Mouse (Mus musculus) lung, postnatal 0 days (tissue): Measurements from ENCODE around the gene Ywhah.

Experiments used
- CTCF ChIP-seq: IDR thresholded peaks from 2 replicates; pipeline ENCODE4 v1.5.1; 2016; ENCODE audit warnings: antibody characterized with exemption, mild to moderate bottlenecking
- EP300 ChIP-seq: IDR thresholded peaks from 2 replicates; pipeline ENCODE4 v1.6.1; 2016; ENCODE audit warnings: antibody characterized with exemption, mild to moderate bottlenecking, control low read depth

DNA sequence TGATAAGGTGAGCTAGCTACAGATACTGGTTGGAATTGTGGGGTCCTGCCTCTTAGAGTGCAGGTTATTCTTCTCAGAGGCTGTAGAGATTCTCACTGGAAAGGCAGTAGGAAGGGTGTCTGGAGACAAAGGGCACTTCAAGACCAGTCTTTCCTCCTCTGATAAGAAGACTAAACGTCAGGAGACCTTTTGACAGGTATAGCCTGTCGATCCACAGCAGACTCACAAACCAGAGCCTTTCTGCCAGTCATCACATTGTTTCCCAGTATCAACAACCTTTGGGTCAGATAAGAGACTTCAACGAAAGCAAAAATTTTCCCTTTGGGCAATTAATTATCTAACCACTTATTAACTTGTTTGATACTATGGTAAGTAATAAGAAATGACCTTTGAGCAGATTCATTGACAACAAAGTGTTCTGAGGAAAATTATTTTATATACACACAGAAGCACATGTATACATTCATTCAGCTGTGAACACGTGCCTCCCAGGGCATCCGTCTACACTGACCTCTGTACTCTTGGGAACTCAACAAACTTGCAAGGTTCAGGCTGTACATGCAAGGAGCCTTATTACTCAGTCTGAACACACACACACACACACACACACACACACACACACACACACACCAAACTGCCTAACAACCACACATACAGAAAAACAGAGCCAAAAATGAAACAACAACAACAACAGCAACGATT lies 58.0 kb downstream of the Ywhah start:
- TF ChIP-seq CTCF (no peak), EP300 (no peak)
